Mouse (Mus musculus) B cell, adult 2 months (primary cell): Measurements from ENCODE around the gene Chrnb4.
A peak's percentile ranks its signal among the peaks of the same experiment; 100 is the strongest.

Source experiments
- DNase-seq, 2 experiments: peaks; one replicate each; pipeline ENCODE4 v3.0.0; 2022

Chrnb4 gene

DNA sequence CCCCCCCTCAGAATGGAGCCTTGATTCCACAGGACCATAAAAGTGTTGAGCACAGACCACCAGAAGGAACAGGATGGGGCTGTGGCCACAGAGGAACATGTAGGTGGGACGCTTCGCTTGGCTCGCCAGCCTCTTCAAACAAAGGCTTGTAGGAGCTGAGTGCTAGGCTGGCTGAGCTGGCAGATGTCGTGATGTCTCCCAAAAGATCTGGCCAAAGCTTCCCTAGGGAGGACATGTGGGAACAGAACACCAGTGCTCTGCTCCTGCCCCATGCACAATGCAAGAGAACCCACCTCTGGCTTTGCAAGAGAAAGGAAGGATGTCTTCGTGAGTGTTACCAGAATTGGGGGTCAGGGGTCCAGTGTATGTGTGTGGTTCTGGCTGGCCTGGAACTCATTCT lies 25.3 kb downstream of the Chrnb4 start:
- DNase-seq = no peak

- DNase-seq = no peak
Observed at GRCm38 (mm10) chr9:55016926-55017325, 31.7 kb downstream of the Chrnb4 start.

DNA sequence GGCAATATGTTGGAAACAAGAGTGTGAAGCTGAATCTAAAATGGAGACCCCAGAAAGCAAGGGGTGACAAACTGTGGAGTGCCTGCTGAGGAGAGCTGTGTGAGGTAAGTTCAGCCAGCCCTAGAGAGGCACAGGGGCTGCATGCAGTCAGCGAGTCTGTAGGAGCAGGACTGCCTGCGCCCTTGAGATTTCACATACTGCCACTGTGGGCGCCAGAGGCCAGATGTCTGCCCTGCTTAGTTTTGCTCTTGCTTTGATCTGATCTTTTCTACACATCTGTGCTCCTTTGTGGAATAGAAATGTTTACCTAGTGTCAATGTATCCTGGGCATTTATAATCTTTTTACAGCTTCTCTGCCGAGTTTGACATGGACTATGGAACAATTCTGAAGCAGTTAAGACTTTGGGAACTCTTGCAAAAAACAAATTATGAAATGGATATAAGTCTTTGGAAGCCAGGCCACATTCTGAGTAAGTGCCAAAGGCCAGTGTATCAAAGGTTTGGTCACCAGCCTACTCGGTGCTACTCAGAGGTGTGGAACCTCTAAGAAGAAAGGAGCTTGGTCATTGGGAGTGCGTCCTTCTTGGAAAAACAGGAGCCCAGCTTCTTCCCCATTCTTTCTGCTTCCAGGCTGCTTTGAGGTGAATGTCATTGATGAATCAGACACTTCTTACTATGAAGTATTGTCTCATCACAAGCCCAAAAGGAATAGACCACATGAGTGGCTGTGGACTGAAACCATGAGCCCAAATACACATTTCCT lies 37.8 kb downstream of the Chrnb4 start:
- no peak for DNase-seq

GRCm38 (mm10) chr9:55009692-55010091 lies 38.9 kb downstream of the Chrnb4 start:
- no peak for DNase-seq

- no peak for DNase-seq
Observed at GRCm38 (mm10) chr9:55003609-55004008, 45.0 kb downstream of the Chrnb4 start.

DNA sequence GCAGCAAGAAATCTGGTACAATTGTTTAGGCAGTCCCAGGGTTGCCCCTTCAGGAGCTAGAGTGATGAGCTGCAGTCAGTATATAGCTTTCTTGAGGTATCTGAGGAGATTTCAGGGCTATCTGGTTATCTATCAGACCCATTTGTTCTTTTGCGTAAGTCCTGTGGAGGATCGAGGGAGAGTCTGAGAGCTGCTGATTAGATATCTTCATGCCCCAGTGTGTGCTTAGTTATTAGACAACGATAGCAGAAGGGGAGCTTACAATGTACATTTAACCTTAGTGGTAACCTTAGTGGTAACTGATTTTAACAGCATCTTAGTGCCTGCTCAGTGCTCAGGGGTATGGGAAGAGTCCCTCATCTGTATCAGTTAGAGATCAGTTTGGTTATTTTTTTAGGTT lies 52.9 kb downstream of the Chrnb4 start:
- DNase-seq = no peak

DNA sequence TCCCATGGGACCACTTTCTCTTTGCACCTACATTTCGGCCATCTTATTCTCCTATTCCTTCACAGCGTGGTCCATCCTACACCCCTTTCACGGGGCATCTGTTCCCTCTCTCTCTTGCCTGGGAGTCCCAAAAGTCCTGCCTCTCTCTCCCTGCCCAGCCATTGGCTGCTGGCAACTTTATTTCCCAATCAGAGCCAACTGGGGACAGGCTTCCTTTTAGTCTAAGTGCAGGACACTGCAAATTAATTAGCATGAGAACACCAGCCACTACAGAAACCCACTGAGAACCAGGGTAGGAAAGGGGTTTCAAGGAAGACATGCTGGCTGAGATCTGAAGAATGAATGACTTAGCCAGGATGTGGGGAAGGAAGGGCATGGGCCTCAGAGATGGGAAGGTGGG lies 54.2 kb downstream of the Chrnb4 start:
- no peak for DNase-seq

GRCm38 (mm10) chr9:54990362-54990761 lies 58.2 kb downstream of the Chrnb4 start:
- no peak for DNase-seq

DNA sequence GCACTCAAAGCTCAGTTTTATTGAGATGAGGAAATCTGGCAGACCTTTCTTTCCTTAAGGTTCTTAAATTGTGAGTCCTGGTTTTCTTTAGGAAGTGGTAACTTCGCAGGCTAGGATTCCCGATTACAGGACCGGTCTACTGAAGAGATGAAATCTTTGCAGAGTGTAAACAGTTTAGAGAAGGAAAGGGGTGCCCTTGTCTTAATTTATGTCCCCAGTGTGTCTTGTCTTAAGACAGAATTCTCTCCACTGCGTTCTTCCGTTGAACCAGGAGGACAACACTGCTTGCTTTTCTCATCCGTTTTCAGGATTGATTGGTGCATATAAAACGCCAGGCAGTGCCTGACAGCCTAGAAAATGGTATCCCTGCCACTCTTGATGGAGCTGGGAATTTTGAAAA lies 66.2 kb downstream of the Chrnb4 start:
- no peak for DNase-seq

GRCm38 (mm10) chr9:54981291-54982191 lies 67.0 kb downstream of the Chrnb4 start:
- peak; percentile 36 to 40 for DNase-seq

GRCm38 (mm10) chr9:54980674-54981073 lies 67.9 kb downstream of the Chrnb4 start, which contains the start of gene Chrna5:
TSS of gene Chrna5 (plus strand) at chr9:54980880.
- no peak for DNase-seq
